Mouse (Mus musculus): ENCODE measurements around the gene Rnf220.

Rnf220 gene

GRCm38 (mm10) chr4:117223001-117223400 lies 273.9 kb downstream of the Rnf220 start:
- no peak for DNase-seq (ENCODE audit: low read depth)

- DNase-seq (ENCODE audit: low read depth): no peak
These were observed 275.0 kb downstream of the Rnf220 start for GRCm38 (mm10) chr4:117221836-117222235.
